Mouse (Mus musculus) liver, embryonic 15.5 days (tissue): ENCODE data around the gene Gm14190. TPM values are rescaled to one million over a fixed set of nuclear protein-coding genes. Genes with fewer than 3 reads are reported as not detected.
"Not testable (repeated sequence)": the region's sequence is repeated elsewhere in the genome, so short reads cannot be mapped to it uniquely, and the experiment has no call there.

ENCODE experiments used
- ATAC-seq: fragments of 200-750 bp; cut with Nextera tagmentation; 2 replicates; pipeline ENCODE4 v1.8.0; 2017; ENCODE audit warnings: moderate number of reproducible peaks, mild to moderate bottlenecking, moderate library complexity; ENCODE audit not compliant: insufficient read depth
- H3K27ac ChIP-seq: fragments of 300-500 bp; sonication (generic); replicated peaks from 2 replicates; pipeline ENCODE4 v1.5.1; 2015; ENCODE audit warnings: mild to moderate bottlenecking, inconsistent platforms
- H3K27me3 ChIP-seq: fragments of 300-500 bp; sonication (generic); 2 replicates; pipeline ENCODE4 v1.6.1; 2015; ENCODE audit warnings: mild to moderate bottlenecking, inconsistent platforms
- H3K36me3 ChIP-seq: fragments of 300-500 bp; sonication (generic); replicated peaks from 2 replicates; pipeline ENCODE4 v1.6.1; 2015; ENCODE audit warnings: moderate library complexity, mild to moderate bottlenecking, inconsistent platforms
- H3K4me1 ChIP-seq: fragments of 300-500 bp; sonication (generic); replicated peaks from 2 replicates; pipeline ENCODE4 v1.6.1; 2015; ENCODE audit warnings: inconsistent platforms
- H3K4me2 ChIP-seq: fragments of 300-500 bp; sonication (generic); 2 replicates; pipeline ENCODE4 v1.6.1; 2015; ENCODE audit warnings: moderate library complexity, mild to moderate bottlenecking, inconsistent platforms
- H3K4me3 ChIP-seq: fragments of 300-500 bp; sonication (generic); replicated peaks from 2 replicates; pipeline ENCODE4 v1.5.1; 2015; ENCODE audit warnings: mild to moderate bottlenecking, inconsistent platforms
- H3K9ac ChIP-seq: fragments of 300-500 bp; sonication (generic); 2 replicates; pipeline ENCODE4 v1.6.1; 2015; ENCODE audit warnings: moderate library complexity, mild to moderate bottlenecking, inconsistent platforms
- H3K9me3 ChIP-seq: fragments of 300-500 bp; sonication (generic); replicated peaks from 2 replicates; pipeline ENCODE4 v1.6.1; 2016; ENCODE audit warnings: inconsistent platforms
- WGBS: fragments of 180-500 bp; shearing (Covaris S2); methylation state at CpG from one replicate; pipeline ENCODE4 v1.1.7; 2015; ENCODE audit warnings: mixed read lengths; ENCODE audit not compliant: insufficient replicate concordance; 5-methylcytosine and 5-hydroxymethylcytosine counted together
- polyA plus RNA-seq: library from polyadenylated mRNA; unstranded; fragments of >200 nt; fragmentation: Nextera tagmentation; extraction: Ambion mirVana; gene quantifications from 2 replicates; pipeline ENCODE4 v1.2.1, GENCODE M21; 2015

Gene Gm14190
- polyA plus RNA-seq, 1 experiment from 2014 or later: not detected

- Histone ChIP-seq H3K9me3 (no peaks in the 10 kb centered on the region), H3K4me2 (no peak overlapping the region), H3K9ac (no peak overlapping the region), H3K27ac (no peak overlapping the region), H3K27me3 (no peaks in the 10 kb centered on the region), H3K4me1 (no peaks in the 10 kb centered on the region), H3K4me3 (no peak overlapping the region), H3K36me3 (no peaks in the 10 kb centered on the region)
- 78% methylated on average over 15 of the region's 15 CpGs for WGBS
- ATAC-seq: no peak
Observed at GRCm38 (mm10) chr11:99646444-99646843, 44.1 kb downstream of the Gm14190 start.

GRCm38 (mm10) chr11:99644351-99644750 lies 46.2 kb downstream of the Gm14190 start:
- 48% methylated on average over 3 of the region's 3 CpGs for WGBS
- no peaks in the 10 kb centered on the region for H3K4me1 ChIP-seq
- ATAC-seq: no peak

GRCm38 (mm10) chr11:99643635-99644139 lies 46.9 kb downstream of the Gm14190 start, which contains the start of gene Krtap4-7:
TSS of gene Krtap4-7 (minus strand) at chr11:99644089.
- H3K4me2 ChIP-seq, H3K9me3 ChIP-seq, H3K27me3 ChIP-seq, H3K4me3 ChIP-seq, H3K9ac ChIP-seq, H3K27ac ChIP-seq, ATAC-seq, H3K4me1 ChIP-seq, H3K36me3 ChIP-seq: not testable (repeated sequence)
- WGBS: 51% methylated on average over 9 of the region's 9 CpGs

More at GRCm38 (mm10) chr11:99644351-99644750, 46.2 kb downstream of the Gm14190 start:
- Histone ChIP-seq H3K36me3 (no peaks in the 10 kb centered on the region), H3K4me3 (no peak overlapping the region), H3K27me3 (no peaks in the 10 kb centered on the region), H3K27ac (no peak overlapping the region), H3K9ac (no peak overlapping the region), H3K4me2 (no peak overlapping the region), H3K9me3 (no peaks in the 10 kb centered on the region)

- H3K9ac ChIP-seq: no peak overlapping the region
- H3K27ac ChIP-seq: no peak overlapping the region
- no peaks in the 10 kb centered on the region for H3K4me1 ChIP-seq
- WGBS: 12% methylated on average over 1 of the region's 1 CpGs
- H3K9me3 ChIP-seq: no peaks in the 10 kb centered on the region
- H3K27me3 ChIP-seq: no peaks in the 10 kb centered on the region
- no peaks in the 10 kb centered on the region for H3K36me3 ChIP-seq
- no peak overlapping the region for H3K4me3 ChIP-seq
- ATAC-seq: no peak
- no peak overlapping the region for H3K4me2 ChIP-seq
Observed at GRCm38 (mm10) chr11:99640926-99641325, 49.6 kb downstream of the Gm14190 start.

Other genes with a start within 250 kb of the Gm14190 start
- 1.0 and 1.2 TPM in 2 replicates for gene Krt23, start 197.6 kb downstream of the Gm14190 start, polyA plus RNA-seq
- gene Krt39, start 169.4 kb downstream of the Gm14190 start, polyA plus RNA-seq: not detected in 2 replicates
- gene Krt40, start 147.6 kb downstream of the Gm14190 start, polyA plus RNA-seq: not detected in 2 replicates
- gene Krtap3-3, start 139.9 kb downstream of the Gm14190 start, polyA plus RNA-seq: not detected in 2 replicates
- not detected in 2 replicates for gene Krtap3-2, start 133.9 kb downstream of the Gm14190 start, polyA plus RNA-seq
- not detected in 2 replicates for gene Gm11939, start 131.3 kb downstream of the Gm14190 start, polyA plus RNA-seq
- gene Krtap3-1, start 124.1 kb downstream of the Gm14190 start, polyA plus RNA-seq: not detected in 2 replicates
- not detected in 2 replicates for gene Krtap1-5, start 109.7 kb downstream of the Gm14190 start, polyA plus RNA-seq
- gene Krtap1-4, start 107.1 kb downstream of the Gm14190 start, polyA plus RNA-seq: not detected in 2 replicates
- gene Krtap1-3, start 99.4 kb downstream of the Gm14190 start, polyA plus RNA-seq: not detected in 2 replicates
- not detected in 2 replicates for gene Krtap9-3, start 92.6 kb downstream of the Gm14190 start, polyA plus RNA-seq
- not detected in 2 replicates for gene Gm11938, start 87.4 kb downstream of the Gm14190 start, polyA plus RNA-seq
- not detected in 2 replicates for gene Gm11937, start 80.6 kb downstream of the Gm14190 start, polyA plus RNA-seq
- not detected in 2 replicates for gene Krtap2-4, start 75.9 kb downstream of the Gm14190 start, polyA plus RNA-seq
- gene Gm11562, start 70.3 kb downstream of the Gm14190 start, polyA plus RNA-seq: not detected in 2 replicates
- gene Krtap4-1, start 62.5 kb downstream of the Gm14190 start, polyA plus RNA-seq: not detected in 2 replicates
- not detected in 2 replicates for gene Krtap4-2, start 55.7 kb downstream of the Gm14190 start, polyA plus RNA-seq
- not detected in 2 replicates for gene Krtap4-7, start 46.7 kb downstream of the Gm14190 start, polyA plus RNA-seq
- gene Gm11555, start 40.5 kb downstream of the Gm14190 start, polyA plus RNA-seq: not detected in 2 replicates
- not detected in 2 replicates for gene Gm11563, start 31.8 kb downstream of the Gm14190 start, polyA plus RNA-seq
- gene Krtap4-6, start 24.8 kb downstream of the Gm14190 start, polyA plus RNA-seq: not detected in 2 replicates
- not detected in 2 replicates for gene Gm14180, start 43.5 kb upstream of the Gm14190 start, polyA plus RNA-seq
- not detected in 2 replicates for gene Gm11595, start 82.2 kb upstream of the Gm14190 start, polyA plus RNA-seq
- not detected in 2 replicates for gene Krtap4-8, start 90.0 kb upstream of the Gm14190 start, polyA plus RNA-seq
- gene Krtap4-9, start 94.5 kb upstream of the Gm14190 start, polyA plus RNA-seq: not detected in 2 replicates
- gene Gm11596, start 102.7 kb upstream of the Gm14190 start, polyA plus RNA-seq: not detected in 2 replicates
- not detected in 2 replicates for gene Gm11569, start 108.2 kb upstream of the Gm14190 start, polyA plus RNA-seq
- not detected in 2 replicates for gene Gm11554, start 113.7 kb upstream of the Gm14190 start, polyA plus RNA-seq
- gene Krtap4-13, start 119.2 kb upstream of the Gm14190 start, polyA plus RNA-seq: not detected in 2 replicates
- not detected in 2 replicates for gene Gm11564, start 124.9 kb upstream of the Gm14190 start, polyA plus RNA-seq
- not detected in 2 replicates for gene 2300003K06Rik, start 147.3 kb upstream of the Gm14190 start, polyA plus RNA-seq
- gene Krtap4-16, start 160.9 kb upstream of the Gm14190 start, polyA plus RNA-seq: not detected in 2 replicates
- not detected in 2 replicates for gene Gm11568, start 167.2 kb upstream of the Gm14190 start, polyA plus RNA-seq
- gene Gm11559, start 173.7 kb upstream of the Gm14190 start, polyA plus RNA-seq: not detected in 2 replicates
- gene Krtap9-1, start 182.6 kb upstream of the Gm14190 start, polyA plus RNA-seq: not detected in 2 replicates
- not detected in 2 replicates for gene Gm11567, start 188.4 kb upstream of the Gm14190 start, polyA plus RNA-seq
- not detected in 2 replicates for gene Krtap31-1, start 217.2 kb upstream of the Gm14190 start, polyA plus RNA-seq
- gene Gm11565, start 224.0 kb upstream of the Gm14190 start, polyA plus RNA-seq: not detected in 2 replicates
- not detected in 2 replicates for gene Krtap31-2, start 245.6 kb upstream of the Gm14190 start, polyA plus RNA-seq